Mouse (Mus musculus) megakaryocyte, adult 5-6 weeks (primary cell): ENCODE data around the gene Gm21788. TPM values are rescaled to one million over a fixed set of nuclear protein-coding genes. Genes with fewer than 3 reads are reported as not detected.
"Not testable (repeated sequence)": the region's sequence is repeated elsewhere in the genome, so short reads cannot be mapped to it uniquely, and the experiment has no call there.

ENCODE experiments used
- ATAC-seq: 2 replicates; pipeline ENCODE4 v1.8.0; 2016; ENCODE audit warnings: mild to moderate bottlenecking, inconsistent platforms; ENCODE audit not compliant: poor library complexity, severe bottlenecking
- total RNA-seq, 2 experiments: library from RNA; stranded (forward) in 1 of 2; stranded (reverse) in 1 of 2; fragments of 153-499, 151-499 nt in 1 of 2; fragments of 221-1000, 200-1000 nt in 1 of 2; gene quantifications; 2 replicates each; pipeline versions ENCODE4 v1.2.3 to v1.2.4; 2015 to 2017

Gm21788 gene
- total RNA-seq (2015): not detected in 2 replicates
- total RNA-seq (2017): not detected in 2 replicates

DNA sequence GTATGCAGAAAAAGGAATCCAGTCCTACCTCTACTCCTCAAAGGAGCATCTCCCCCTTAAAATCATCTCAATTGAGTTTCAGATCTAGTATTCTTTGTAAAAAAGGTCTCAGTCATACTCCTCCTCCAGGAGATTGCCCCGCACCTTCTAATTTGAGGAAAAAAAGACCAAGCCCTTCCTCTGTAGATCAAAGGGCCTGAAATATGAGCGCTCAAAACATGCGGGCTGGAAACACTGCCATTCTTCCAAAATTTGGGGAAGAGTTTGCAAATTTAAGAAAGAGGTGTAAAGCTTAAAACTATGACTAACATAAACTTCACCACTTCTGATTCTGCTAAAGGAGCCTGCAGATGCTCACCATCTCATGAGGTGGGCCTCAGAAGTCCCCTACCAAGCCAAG, at the start of gene Gm21788:
Gm21788 (plus strand) TSS at position 301 of the 400 bp plus-strand sequence.
- not testable (repeated sequence) for ATAC-seq

Other genes starting within 250 kb of the Gm21788 start
- gene Gm21244, start 235.7 kb upstream of the Gm21788 start, total RNA-seq (2015): not detected in 2 replicates
- not detected in 2 replicates for gene Gm21244, start 235.7 kb upstream of the Gm21788 start, total RNA-seq (2017)
- not detected in 2 replicates for gene Gm28998, start 151.2 kb upstream of the Gm21788 start, total RNA-seq (2015)
- gene Gm28998, start 151.2 kb upstream of the Gm21788 start, total RNA-seq (2017): not detected in 2 replicates
- gene Gm20826, start 233.5 kb downstream of the Gm21788 start, total RNA-seq (2015): 0.14 TPM in 1 of 2 replicates, not detected in the other
- not detected in 2 replicates for gene Gm20826, start 233.5 kb downstream of the Gm21788 start, total RNA-seq (2017)